Mouse (Mus musculus) c-Kit-positive CD71-positive TER-119-positive erythroid progenitor cells, embryonic 14.5 days (primary cell): ENCODE results near the gene Serhl.

ENCODE experiments used
- DNase-seq: peaks from one replicate; pipeline ENCODE4 v3.0.0-alpha.2; 2013; ENCODE audit warnings: low spot score

The Serhl gene

DNA sequence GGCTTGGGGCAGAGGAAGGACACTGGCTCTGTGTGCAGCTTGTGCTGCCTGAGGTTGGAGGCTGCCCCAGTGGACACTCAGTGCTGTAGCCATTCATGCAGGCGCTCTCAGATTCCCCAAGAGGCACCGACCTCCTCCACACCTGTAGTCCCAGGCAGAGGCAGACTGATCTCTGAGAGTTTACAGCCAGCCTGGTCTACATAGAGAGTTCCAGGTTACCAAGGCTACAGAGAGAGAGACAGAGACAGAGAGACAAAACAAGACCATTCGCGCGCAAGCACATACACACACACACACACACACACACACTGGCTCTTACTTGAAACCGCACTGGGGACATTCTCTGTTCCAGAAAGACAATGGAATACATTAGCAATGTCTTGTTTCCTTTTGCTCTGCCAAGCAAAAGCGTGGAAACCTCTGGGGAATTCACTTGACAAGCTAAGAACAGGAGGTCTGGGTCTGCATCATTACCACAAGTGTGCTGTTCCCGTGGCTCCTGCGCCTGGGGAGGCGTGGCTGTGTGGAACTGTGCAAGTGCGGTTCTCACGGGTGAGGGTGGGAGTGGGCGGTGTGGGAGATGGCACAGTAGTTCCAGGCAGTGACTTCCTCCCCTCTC is 5.2 kb upstream of the Serhl start:
- DNase-seq: no peak

DNA sequence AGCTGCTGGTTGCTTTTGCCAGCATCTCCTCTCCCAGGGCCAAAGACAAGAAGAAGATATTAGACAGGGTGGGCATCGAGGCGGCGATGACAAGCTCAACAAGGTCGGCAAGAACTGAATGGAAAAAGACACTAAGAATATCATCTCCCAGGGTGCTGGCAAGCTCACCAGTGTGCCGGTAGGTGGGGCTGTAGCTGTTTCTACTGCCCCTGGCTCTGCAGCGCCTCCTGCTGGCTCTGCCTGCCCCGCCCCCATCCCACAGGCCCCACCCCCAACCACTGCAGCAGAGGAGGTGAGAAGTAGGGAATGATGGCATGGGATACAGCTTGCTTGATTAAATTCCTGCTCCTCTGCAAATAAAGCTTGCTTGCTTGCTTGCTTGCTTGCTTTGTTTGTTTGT is 3.4 kb upstream of the Serhl start:
- peak; percentile 58 for DNase-seq

DNA sequence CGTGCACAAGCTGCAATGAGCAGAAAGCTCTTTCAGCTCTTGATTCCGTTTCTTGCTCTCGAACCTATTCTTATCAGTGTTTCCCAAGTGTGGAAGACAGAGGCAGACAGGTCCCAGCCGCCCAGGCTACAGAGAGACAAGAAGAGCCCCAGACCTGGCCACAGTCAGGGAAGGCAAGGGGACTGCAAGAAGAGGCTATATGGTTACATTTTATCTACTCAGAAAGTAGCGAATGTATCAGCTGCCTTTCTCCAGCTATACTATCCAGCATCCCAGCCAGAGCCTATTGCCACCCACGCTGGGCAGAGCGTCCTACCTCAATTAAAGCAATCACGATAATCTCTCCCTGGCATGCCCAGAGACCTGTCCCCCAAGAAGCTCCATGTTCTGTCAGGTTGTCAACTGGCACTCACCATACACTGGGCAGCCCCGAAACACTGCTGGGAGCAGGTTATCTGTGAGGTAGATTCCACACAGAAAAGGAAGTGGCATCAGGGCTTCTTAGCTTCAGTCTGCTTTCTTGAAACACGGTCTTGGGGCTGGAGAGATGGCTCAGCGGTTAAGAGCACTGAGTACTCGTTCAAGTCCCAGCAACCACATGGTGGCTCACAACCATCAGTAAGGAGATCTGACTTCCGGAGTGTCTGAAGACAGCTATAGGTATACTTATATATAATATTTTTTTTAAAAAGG is 2.5 kb upstream of the Serhl start:
- DNase-seq: no peak

DNA sequence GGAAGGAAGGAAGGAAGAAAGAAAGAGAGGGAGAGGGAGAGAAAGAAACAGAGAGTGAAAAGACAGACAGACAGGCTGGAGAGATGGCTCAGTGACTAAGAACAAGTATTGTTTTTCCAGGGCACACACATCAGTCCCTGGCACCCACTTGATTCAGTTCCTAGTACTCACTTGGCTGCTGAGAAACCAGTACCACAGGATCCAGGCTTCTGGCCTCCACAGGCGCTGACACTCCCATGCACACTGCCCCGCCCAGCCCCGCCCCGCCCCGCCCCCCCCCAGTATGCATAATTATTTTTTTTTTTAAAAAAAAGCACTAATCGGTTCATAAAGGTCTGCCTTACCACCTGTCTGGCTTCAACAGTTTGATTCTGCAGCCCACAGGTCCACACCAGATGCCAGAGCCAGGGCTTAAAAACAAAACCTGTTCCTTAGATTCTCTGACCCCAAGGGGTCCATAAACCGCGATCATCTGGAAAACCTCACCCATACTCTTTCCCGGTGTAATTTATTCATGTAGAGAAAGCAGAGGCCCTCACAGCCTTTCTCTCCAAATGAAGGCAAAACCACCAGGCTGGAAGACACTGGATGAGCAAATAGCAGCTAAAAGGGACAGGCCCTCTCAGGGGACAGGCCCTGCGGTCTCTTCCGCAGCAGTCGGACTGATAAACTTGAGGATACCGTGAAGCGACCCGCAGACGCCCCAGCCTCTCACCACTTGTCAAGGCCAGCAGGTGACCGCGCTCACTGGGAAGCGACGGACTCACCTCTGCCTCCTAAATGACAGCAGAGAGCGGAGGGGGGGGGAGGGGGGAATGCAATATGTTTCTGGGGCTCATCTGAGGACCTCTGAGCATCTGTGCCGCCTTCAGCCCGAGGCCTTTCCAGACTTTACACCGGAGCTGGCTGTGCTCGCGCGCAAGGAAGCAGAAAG is 544 bp upstream of the Serhl start:
- no peak for DNase-seq

DNA sequence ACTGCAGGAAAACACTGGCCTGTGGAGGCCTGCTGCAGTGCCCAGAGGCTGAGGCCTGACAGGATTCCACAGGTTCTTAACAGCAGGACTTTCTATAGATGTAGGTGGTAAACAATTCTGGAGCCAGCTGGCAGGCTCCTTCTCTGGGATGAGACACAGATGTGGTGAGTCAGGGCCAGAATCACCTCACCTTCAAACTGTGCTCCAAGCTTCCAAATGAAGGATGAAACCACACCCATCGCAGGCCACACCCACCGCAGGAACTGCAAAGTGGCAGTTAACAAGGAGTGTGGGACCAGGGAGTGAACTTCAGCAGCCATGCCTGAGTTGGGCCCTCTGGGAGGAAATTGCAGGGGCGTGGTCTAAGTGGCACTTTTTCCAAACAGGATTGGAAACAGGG is 1.6 kb downstream of the Serhl start:
- DNase-seq: peak; percentile 13

DNA sequence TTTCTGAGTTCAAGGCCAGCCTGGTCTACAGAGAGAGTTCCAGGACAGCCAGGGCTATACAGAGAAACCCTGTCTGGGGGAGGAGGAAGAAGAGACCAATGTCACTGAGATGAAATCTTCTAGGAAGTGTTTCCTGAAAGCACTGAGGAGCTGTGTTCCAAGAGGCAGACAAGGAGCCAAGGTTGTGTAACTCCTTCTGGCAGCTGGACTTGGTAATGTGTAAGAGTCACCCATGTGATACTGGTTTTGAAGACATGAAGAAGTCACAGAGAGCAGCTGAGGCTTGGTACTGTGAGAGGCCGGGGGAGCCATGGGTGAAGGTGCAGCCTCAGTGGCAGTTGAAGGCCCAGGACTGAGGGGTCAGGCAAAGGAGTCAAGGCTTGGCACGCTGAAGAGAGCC is 4.4 kb downstream of the Serhl start:
- no peak for DNase-seq

DNA sequence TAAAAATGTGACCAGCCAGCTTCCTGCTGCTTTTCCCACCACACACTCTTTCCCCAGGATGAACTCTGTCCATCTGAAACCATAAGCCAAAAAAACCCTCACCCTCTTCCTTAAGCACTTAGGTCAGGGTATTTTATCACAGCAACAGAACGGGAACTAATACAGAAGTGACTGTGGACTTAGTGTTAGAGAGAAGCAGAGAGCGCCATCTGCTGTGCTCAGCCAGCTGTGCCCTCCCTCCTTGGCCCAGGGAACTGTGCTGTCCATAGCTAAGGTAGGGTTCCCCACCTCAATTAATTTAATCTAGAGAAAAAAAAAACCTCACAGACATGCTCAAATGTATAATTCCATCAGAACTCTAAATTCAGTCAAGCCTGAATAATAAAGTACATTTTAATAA is 6.6 kb downstream of the Serhl start:
- DNase-seq: peak; percentile 12

DNA sequence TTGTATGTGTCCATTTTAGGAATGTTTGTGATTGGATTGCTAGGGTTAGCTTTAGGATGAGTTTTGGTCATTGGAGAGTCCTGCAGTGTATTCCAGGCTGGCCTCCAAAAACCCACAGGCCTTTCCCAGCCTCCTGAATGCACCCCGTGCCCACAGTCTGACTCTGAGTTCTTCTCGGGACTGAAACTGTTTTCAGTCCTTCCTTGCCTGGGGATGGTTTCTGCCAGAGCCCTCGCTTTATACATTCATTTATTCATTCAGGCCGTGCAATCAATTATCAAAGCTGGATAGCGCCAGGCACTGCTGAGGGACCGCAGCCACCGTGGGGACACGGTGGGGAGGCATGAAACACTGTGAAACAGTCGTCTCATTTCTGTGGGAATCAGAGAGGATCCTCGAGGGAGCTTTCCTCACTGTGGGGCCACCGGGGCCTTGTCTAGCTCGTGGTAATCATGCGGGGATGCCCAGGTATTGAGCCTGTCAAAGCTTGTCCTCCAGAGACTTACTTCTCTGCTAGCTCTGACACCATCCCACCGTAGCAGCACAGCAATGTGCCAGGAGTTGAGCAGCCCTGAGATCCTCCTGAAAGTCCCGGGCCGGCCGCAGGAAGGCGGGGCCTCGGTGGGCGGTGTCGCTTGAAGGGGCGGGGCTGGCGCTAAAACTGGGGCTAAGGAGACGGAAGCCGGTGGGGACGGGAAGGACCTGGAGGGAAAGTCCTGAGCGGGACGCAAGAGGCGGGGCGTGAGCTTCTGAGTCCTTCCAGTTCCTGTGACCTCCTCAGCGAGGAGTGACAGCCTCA is 10.4 kb downstream of the Serhl start:
- peak; percentile 86 for DNase-seq

DNA sequence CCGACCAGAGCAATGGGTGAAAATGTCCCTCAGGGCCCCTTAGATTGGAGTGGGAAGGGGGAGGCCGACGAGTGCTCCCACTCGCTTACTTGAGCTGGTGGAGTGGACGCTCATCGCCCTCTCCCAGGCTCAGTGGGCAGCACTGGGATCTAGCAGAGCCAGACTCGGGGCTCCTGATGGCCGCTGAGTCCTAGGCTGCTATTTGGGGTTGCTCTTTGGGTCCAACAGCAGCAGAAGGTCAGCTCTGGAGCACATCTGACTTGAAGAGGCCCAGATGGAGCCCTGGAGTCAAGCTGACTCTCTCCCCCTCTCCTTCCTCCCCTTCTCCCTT is 11.0 kb downstream of the Serhl start:
- DNase-seq: no peak

DNA sequence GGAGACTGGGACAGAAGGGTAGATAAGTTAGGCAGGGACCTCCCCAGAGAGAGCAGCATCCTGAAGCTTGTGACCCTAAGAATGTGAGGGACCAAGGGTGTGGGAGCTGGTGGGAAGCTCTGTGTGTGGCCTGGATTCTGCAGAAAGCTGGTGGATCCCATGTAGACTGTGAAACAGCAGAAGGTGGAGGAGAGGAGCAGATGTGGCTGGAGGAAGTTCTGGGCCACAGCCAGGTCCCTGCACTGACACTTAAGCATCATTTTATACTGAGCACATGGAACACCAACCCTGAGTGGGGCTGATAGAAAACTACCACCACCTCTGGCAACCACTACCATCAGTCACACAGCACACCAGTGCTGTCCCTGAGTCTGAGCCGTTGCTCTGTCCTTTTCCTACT is 13.8 kb downstream of the Serhl start:
- no peak for DNase-seq

DNA sequence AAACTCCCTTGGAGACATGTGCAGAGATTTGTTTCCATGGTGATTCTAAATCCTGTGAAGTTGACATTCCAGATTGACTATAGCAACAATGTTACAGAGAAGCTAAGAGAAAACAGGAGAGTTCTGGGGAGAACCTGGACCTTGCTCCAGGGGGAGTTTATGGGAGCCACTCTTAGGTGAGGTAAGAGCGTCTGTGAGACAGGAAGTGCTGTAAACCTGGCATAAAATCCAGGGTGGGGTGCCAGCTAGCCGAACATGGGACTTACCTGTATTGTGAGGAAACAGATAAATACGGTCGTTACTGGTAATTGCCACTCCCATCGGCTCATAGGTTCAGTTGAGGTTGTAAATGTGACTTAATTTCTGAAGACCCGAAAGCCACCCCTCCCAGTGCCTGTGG is 17.1 kb downstream of the Serhl start:
- DNase-seq: no peak

DNA sequence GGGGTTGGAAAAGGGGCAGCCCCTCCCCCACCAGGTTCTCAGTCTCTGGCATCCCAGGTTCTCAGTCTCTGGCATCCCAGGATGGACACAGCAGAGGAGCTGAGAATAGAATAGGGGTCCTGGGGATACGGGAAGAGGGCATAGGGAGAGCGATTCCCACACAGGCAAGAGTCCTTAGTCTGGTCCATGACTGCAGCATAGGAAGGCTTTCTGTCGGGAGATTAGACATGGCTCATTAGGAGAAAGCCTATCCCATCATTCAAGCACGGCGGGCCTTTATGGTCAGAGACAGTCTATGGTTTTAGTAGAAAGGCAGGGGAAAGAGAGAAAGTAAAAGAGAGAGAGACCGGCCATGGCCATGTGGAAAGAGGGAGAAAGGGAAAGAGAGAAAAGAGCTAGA is 18.5 kb downstream of the Serhl start:
- no peak for DNase-seq

DNA sequence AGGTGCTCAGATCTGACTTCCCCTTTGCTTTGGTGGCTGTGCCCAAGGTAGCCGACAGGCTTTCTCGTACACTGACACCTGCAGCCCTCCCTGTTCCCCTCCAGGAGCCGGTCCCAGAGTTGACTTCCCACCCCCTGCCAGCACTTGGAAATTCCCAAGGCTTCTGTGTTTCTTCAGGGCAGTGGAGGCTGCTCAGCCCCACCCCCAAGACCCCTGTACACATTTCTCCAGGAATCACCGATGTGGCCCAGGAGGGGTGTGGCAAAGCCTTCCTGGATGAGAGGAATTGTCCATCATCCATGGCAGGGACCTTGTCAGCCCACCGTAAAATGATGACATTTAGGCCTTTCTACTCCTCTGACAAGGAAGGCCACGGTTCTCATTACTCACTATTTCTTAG is 22.0 kb downstream of the Serhl start:
- no peak for DNase-seq

DNA sequence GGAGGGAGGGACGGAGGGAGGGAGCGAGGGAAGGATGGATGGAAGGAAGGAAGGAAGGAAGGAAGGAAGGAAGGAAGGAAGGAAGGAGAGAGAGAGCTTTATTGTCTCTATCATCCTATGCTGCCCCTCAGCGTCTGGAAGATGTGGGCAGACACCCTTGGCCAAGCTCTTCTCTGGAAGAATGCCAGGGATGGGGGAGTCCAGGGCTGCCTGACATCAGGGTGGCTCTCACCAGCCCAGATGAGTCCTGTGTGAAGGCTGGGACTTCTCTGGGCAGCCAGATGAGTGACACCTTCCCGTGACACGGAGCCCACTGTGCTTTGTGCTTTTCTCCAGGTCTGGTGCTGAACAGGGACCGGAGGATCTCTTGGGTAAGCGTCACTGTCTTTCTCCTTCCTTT is 22.6 kb downstream of the Serhl start:
- no peak for DNase-seq

DNA sequence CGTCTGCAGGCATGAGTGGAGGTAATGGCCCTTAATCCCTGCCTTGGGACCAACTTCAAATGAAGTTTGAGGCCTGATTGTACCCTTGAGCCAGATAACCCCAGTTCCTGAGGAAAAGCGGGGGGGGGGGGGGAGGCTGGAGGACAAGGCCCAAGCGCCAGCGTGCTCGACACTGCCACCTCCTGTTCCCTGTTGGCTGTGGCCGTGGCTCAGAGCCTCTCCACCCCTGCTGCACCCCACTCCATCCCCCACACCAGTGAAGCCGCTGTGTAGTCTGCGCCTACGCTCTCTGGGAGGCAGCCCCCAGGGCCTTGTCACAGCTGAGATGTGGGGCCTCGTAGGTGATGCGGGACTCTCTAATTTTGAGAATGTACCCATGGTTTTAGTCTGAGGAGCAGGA is 23.6 kb downstream of the Serhl start:
- DNase-seq: peak; percentile 15

DNA sequence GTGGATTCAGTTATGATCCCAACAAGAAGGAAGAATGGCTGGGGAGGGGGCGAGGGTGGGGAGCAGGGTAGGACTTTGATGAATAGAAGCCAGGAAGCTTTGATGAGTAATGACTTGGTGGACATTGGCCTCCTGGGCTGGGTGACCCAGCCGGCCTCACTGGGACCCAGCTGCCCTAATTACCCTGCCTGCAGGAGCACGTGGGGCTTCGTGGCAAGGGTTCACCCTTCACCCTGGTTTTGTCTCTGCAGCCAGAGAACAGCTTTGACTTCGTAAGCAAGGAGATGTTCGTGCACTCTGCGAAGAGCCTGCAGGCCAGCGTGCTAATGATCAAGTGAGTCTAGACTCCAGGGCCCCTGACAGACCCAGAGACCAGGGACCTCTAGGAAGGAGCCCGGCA is 24.8 kb downstream of the Serhl start:
- DNase-seq: no peak

DNA sequence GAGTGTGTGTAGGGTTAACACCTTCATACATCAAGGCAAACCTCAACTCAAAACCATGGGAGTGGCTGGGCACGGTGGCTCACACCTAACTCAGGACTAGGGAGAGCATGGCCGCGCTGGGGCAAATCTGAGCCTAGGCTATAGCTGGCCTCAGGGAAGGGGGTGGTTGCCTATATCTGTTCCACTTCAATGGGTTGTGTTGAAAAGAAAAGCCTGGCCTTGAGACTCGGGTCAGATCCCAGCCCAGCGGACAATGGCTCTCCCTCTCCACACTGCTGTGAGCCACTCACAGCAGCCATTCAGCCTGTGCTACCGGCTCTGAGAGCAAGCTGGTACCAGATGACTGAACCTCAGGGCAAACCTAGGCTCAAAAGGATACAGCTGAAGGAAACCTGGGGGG is 25.8 kb downstream of the Serhl start:
- no peak for DNase-seq

DNA sequence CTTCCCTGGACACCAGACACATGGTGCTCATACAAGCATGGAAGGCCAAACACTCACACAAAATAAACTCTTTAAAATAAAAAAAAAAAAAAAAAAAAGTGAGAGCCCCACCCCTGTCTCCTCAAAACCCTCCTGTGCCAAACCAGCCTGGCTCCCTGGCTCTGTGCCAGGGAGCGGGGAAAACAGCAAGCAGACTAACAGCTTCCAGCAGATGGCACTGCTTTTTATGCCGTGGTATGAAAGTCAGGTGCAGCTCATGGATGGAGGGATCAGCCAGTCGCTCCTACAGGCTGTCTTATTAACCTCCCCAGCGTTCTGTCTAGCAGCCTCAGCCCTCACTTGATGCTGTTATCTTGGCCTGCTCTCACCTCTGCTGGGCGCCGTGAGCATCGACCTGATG is 29.1 kb downstream of the Serhl start:
- DNase-seq: no peak

DNA sequence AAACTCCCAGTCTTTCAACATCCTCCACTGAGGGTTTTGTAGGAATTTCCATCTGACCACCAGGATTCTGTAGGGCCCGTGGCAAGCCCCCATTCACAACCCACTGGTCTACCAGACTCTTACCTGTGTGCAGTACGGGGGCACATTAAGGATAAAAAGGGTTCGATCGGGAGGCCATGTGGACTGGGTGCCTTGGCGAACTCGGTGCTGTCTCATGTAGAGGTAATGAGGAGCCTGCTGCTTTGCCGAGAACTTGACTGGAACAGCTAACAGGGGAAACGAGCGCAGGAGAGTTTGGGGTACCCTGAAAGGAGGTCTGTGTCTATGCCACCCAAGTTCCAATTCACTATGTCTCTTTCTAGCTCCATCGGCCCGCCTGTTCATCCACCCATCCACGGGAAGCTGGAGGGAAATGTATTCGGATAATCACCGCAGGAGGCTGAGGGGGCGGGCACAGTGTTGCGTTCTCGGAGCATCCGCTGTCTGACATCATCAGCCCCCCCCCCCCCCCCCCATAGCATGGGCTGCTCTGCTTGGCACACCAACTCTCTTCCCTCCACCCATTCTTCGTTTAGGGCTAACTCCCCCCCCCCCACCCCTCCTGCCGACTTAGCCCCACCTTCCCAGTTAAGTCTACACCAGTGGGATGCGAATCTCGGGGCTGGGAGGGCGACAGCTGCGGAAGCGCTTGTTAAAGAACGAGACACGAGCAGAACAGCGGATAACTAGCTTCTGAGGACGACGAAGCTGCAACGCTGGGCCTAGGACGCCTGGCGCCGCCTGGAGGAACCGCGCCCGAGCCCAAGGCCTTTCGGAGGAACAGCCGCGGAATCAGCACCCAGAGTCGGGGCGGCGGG is 32.6 kb downstream of the Serhl start:
- peak; percentile 41 for DNase-seq

DNA sequence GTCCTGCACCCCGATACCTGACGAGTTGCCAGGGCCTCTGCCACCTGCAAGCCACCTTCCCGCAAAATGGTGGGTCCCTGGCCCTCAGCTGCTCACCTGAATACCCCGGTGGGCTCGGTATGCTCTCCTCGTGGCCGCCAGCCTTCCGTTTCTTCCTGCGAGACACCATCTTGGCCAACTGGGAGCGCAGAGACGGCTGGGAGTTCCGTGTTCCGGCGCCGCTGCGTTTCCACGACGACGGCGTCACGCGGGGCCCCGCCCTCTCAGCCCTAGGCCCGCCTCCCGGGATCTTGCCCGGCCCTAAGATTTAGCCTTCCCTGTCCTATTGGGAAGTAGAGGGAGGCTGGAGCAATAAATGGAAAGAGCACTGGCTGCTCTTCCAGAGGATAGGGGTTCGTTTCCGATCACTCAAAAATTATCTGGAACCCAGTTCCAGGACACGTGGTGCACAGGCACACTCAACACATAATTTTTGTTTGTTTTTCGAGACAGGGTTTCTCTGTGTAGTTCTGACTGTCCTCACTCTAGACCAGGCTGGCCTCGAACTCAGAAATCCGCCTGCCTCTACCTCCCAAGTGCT is 33.4 kb downstream of the Serhl start, which contains the start of gene Rrp7a:
Gene Rrp7a (minus strand): TSS at position 236 of the 580 bp plus-strand sequence.
- DNase-seq: peak; percentile 70

DNA sequence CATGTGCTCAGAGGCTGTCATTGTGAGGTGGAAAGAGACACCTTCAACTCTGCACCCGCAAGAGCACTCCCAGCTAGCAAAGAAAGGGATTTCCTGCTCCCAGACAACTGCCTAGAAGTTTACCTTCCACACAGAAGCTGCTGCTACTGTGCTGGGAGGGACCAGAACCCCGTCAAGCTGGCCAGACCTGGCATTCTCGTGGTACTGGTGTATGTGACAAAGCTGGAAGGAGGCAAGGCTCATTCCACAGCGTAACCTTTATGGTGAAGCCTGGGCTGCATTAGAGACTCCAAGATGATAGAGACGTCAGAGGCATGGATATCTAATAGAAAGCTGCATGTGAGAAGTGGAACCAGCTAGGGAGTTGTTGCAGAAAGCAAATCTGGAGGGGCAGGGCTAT is 35.3 kb downstream of the Serhl start:
- DNase-seq: no peak
